Mouse (Mus musculus) heart, adult 2 months (tissue): Measurements from ENCODE around the gene Rcor1.

Source experiments
- CTCF ChIP-seq: fragments of 200-600 bp; IDR thresholded peaks from 2 replicates; pipeline ENCODE4 v1.8.1; 2022; ENCODE audit warnings: antibody characterized with exemption, mild to moderate bottlenecking, moderate library complexity
- POLR2A ChIP-seq: fragments of 200-500 bp; IDR thresholded peaks from 2 replicates; pipeline ENCODE4 v1.6.1; 2011; ENCODE audit warnings: mild to moderate bottlenecking, low read depth, low read length, control low read depth; ENCODE audit not compliant: insufficient read depth

DNA sequence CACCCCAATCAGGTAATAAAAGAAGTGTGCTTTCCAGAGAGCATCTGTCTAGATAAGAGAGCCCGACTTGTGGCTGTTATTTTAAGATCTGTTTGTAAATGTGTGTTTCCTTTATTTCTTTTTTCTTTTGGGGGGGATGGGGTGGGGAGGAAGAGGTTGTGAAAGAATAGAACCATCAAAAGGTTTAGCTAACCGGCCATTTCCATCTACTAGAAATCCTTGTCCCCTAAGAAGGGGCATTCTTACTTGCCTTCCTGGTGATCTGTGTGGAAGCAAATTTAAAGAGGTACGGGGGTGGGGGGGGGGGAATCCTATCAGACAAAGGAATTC is 1.3 kb downstream of the Rcor1 start:
- no peak for TF ChIP-seq POLR2A
- no peak for TF ChIP-seq CTCF
